Mouse (Mus musculus) MEL (cell line): ENCODE data around the gene Loxl1. TPM values are rescaled to one million over a fixed set of nuclear protein-coding genes. Genes with fewer than 3 reads are reported as not detected.
A peak's percentile ranks its signal among the peaks of the same experiment; 100 is the strongest.

Experiments used
- DNase-seq: peaks from one replicate; pipeline ENCODE4 v3.0.0; 2011; ENCODE audit warnings: low read depth, low spot score
- H3K27ac ChIP-seq: 2 replicates; pipeline ENCODE4 v1.5.1; 2012; ENCODE audit warnings: low read depth, mild to moderate bottlenecking, control low read depth, low read length, moderate library complexity; ENCODE audit not compliant: control insufficient read depth
- H3K27me3 ChIP-seq, 2 experiments: fragments of 150-350 bp in 1 of 2; sonication (generic) in 1 of 2; 2 replicates each; pipeline ENCODE4 v1.6.1; 2012; ENCODE audit warnings: low read length in 2 of 2, mild to moderate bottlenecking in 2 of 2, improper control_type of control experiment in 1 of 2, moderate library complexity in 1 of 2; ENCODE audit not compliant: insufficient read depth in 2 of 2, control insufficient read depth in 1 of 2
- H3K36me3 ChIP-seq, 2 experiments: 2 replicates each; pipeline ENCODE4 v1.6.1; 2012 to 2014; ENCODE audit warnings: low read length in 2 of 2, improper control_type of control experiment in 1 of 2, inconsistent platforms in 1 of 2, mild to moderate bottlenecking in 1 of 2; ENCODE audit not compliant: insufficient read depth in 2 of 2, control insufficient read depth in 1 of 2
- H3K4me1 ChIP-seq, 2 experiments: fragments of 150-350 bp in 1 of 2; sonication (generic) in 1 of 2; 2 replicates each; pipeline ENCODE4 v1.6.1; 2012; ENCODE audit warnings: low read length in 2 of 2, improper control_type of control experiment in 1 of 2, mild to moderate bottlenecking in 1 of 2; ENCODE audit not compliant: insufficient read depth in 2 of 2, control insufficient read depth in 1 of 2
- H3K4me3 ChIP-seq, 2 experiments: fragments of 150-350 bp in 1 of 2; sonication (generic) in 1 of 2; 2 replicates each; pipeline ENCODE4 v1.5.1; 2012; ENCODE audit warnings: low read depth in 2 of 2, low read length in 2 of 2, mild to moderate bottlenecking in 2 of 2, moderate library complexity in 2 of 2, control low read depth in 1 of 2, improper control_type of control experiment in 1 of 2; ENCODE audit not compliant: control insufficient read depth in 1 of 2, insufficient read depth in 1 of 2
- H3K79me2 ChIP-seq: 2 replicates; pipeline ENCODE4 v1.6.1; 2012; ENCODE audit warnings: mild to moderate bottlenecking, low read length, moderate library complexity; ENCODE audit not compliant: control insufficient read depth, poor library complexity, insufficient read depth
- H3K9ac ChIP-seq: 2 replicates; pipeline ENCODE4 v1.6.1; 2012; ENCODE audit warnings: low read depth, mild to moderate bottlenecking, control low read depth, low read length, moderate library complexity; ENCODE audit not compliant: control insufficient read depth, poor library complexity, severe bottlenecking
- H3K9me3 ChIP-seq: fragments of 150-350 bp; sonication (generic); replicated peaks from 2 replicates; pipeline ENCODE4 v1.6.1; 2012; ENCODE audit warnings: mild to moderate bottlenecking, low read length, improper control_type of control experiment, moderate library complexity; ENCODE audit not compliant: insufficient read depth
- BHLHE40 ChIP-seq: IDR thresholded peaks from 2 replicates; pipeline ENCODE4 v1.6.1; 2012; ENCODE audit warnings: low read depth, mild to moderate bottlenecking, inconsistent platforms, low read length, improper control_type of control experiment, borderline replicate concordance
- ELF1 ChIP-seq: IDR thresholded peaks from 2 replicates; pipeline ENCODE4 v1.6.1; 2014; ENCODE audit warnings: low read depth, mild to moderate bottlenecking, inconsistent platforms, low read length, improper control_type of control experiment, moderate library complexity
- EP300 ChIP-seq, 2 experiments: IDR thresholded peaks; 2 replicates each; pipeline ENCODE4 v1.6.1; 2011; ENCODE audit warnings: improper control_type of control experiment in 2 of 2, low read length in 2 of 2, low read depth in 1 of 2, mild to moderate bottlenecking in 1 of 2
- ETS1 ChIP-seq: IDR thresholded peaks from 2 replicates; pipeline ENCODE4 v1.6.1; 2012; ENCODE audit warnings: low read depth, mild to moderate bottlenecking, inconsistent platforms, low read length, improper control_type of control experiment, moderate library complexity
- GABPA ChIP-seq: IDR thresholded peaks from 2 replicates; pipeline ENCODE4 v1.6.1; 2012; ENCODE audit warnings: low read depth, mild to moderate bottlenecking, inconsistent platforms, low read length, improper control_type of control experiment, moderate library complexity
- JUND ChIP-seq: IDR thresholded peaks from 2 replicates; pipeline ENCODE4 v1.6.1; 2011; ENCODE audit warnings: low read depth, mild to moderate bottlenecking, improper control_type of control experiment, low read length
- KAT2A ChIP-seq: conservative IDR thresholded peaks from 2 replicates; pipeline ENCODE4 v1.6.1; 2012; ENCODE audit warnings: low read depth, low read length, improper control_type of control experiment, inconsistent platforms
- NRF1 ChIP-seq: IDR thresholded peaks from 2 replicates; pipeline ENCODE4 v1.6.1; 2014; ENCODE audit warnings: low read depth, mild to moderate bottlenecking, inconsistent platforms, low read length, improper control_type of control experiment, moderate library complexity; ENCODE audit not compliant: poor library complexity, insufficient read depth, severe bottlenecking
- POLR2AphosphoS5 ChIP-seq: IDR thresholded peaks from 2 replicates; pipeline ENCODE4 v1.6.1; 2012; ENCODE audit warnings: low read depth, borderline replicate concordance, mild to moderate bottlenecking, inconsistent platforms, low read length, moderate library complexity, mixed read lengths
- RAD21 ChIP-seq: IDR thresholded peaks from 2 replicates; pipeline ENCODE4 v1.6.1; 2011; ENCODE audit warnings: mild to moderate bottlenecking, low read depth, low read length, improper control_type of control experiment
- SMC3 ChIP-seq: IDR thresholded peaks from 2 replicates; pipeline ENCODE4 v1.6.1; 2011; ENCODE audit warnings: low read depth, low read length, improper control_type of control experiment
- USF1 ChIP-seq: IDR thresholded peaks from 2 replicates; pipeline ENCODE4 v1.6.1; 2014; ENCODE audit warnings: low read depth, mild to moderate bottlenecking, inconsistent platforms, low read length, improper control_type of control experiment, moderate library complexity
- USF2 ChIP-seq, 2 experiments: IDR thresholded peaks; 2 replicates each; pipeline ENCODE4 v1.6.1; 2011 to 2012; ENCODE audit warnings: improper control_type of control experiment in 2 of 2, low read length in 2 of 2, borderline replicate concordance in 1 of 2, inconsistent platforms in 1 of 2, low read depth in 1 of 2, mild to moderate bottlenecking in 1 of 2; ENCODE audit not compliant: insufficient read depth in 1 of 2
- polyA plus RNA-seq, 2 experiments: library from polyadenylated mRNA; stranded (reverse) in 1 of 2; unstranded in 1 of 2; fragments of >175 nt in 1 of 2; fragments of >200 nt in 1 of 2; gene quantifications; 2 replicates each; pipeline versions ENCODE4 v1.2.1 to v1.2.4; 2012; ENCODE audit warnings: low replicate concordance in 2 of 2, low read depth in 1 of 2; ENCODE audit not compliant: insufficient read length in 2 of 2, insufficient read depth in 1 of 2, missing spikeins in 1 of 2
- total RNA-seq: library from RNA; depleted of rRNA; stranded (reverse); fragments of 300-350 nt; gene quantifications from 2 replicates; pipeline ENCODE4 v1.2.3, GENCODE M21; 2012

Loxl1 gene
- total and polyA plus RNA-seq, 3 experiments, result not detected

GRCm38 (mm10) chr9:58353224-58353623 lies 40.2 kb upstream of the Loxl1 start:
- Histone ChIP-seq H3K79me2 (no peaks in the 10 kb centered on the region), H3K9me3 (no peaks in the 10 kb centered on the region), H3K36me3 (no peaks in the 10 kb centered on the region), H3K27me3 (no peaks in the 10 kb centered on the region), H3K4me1 (no peaks in the 10 kb centered on the region; a peak in 1 of 4 replicates), H3K27ac (no peak overlapping the region), H3K4me3 (no peak overlapping the region), H3K9ac (no peak overlapping the region)
- TF ChIP-seq JUND (no peak), ELF1 (no peak), BHLHE40 (no peak), NRF1 (no peak), USF1 (no peak), EP300 (IDR thresholded peaks at IDR 0.05; ENCODE audit: low read depth in 1 of 2, low read length in 2 of 2) (no peak), POLR2AphosphoS5 (no peak), GABPA (no peak), ETS1 (no peak), SMC3 (no peak), RAD21 (no peak), USF2 (IDR thresholded peaks at IDR 0.05; ENCODE audit: borderline replicate concordance in 1 of 2, insufficient read depth in 1 of 2, low read depth in 1 of 2, low read length in 2 of 2) (no peak)
- no peak for DNase-seq

- TF ChIP-seq EP300 (IDR thresholded peaks at IDR 0.05; ENCODE audit: low read depth in 1 of 2, low read length in 2 of 2) (0 out of 4 replicates have a peak, but pooled peaks of 1 of the 2 experiments have one; percentile 8), KAT2A (no peak)
- Histone ChIP-seq H3K27me3 (no peaks in the 10 kb centered on the region), H3K4me3 (no peak overlapping the region), H3K79me2 (no peaks in the 10 kb centered on the region), H3K9ac (no peak overlapping the region), H3K36me3 (peaks cover 0 to 2% of the 10 kb centered on the region in 2 experiments; a peak in 1 of 4 replicates), H3K4me1 (peaks cover 0 to 4% of the 10 kb centered on the region in 2 experiments; a peak in 2 of 4 replicates), H3K9me3 (no peaks in the 10 kb centered on the region), H3K27ac (no peak overlapping the region)
- DNase-seq, result no peak
Measured at GRCm38 (mm10) chr9:58347795-58348194, 34.8 kb upstream of the Loxl1 start.

GRCm38 (mm10) chr9:58346498-58346897 lies 33.5 kb upstream of the Loxl1 start:
- Histone ChIP-seq H3K9ac (no peak overlapping the region), H3K79me2 (no peaks in the 10 kb centered on the region), H3K36me3 (peaks cover 0 to 2% of the 10 kb centered on the region in 2 experiments; a peak in 1 of 4 replicates), H3K4me1 (peaks cover 0 to 4% of the 10 kb centered on the region in 2 experiments; a peak in 2 of 4 replicates), H3K27me3 (no peaks in the 10 kb centered on the region), H3K9me3 (no peaks in the 10 kb centered on the region), H3K27ac (no peak overlapping the region), H3K4me3 (no peak overlapping the region)
- no peak for DNase-seq
- TF ChIP-seq USF1, result no peak
